Mouse (Mus musculus): ENCODE measurements around the gene Trim47. TPM values are rescaled to one million over a fixed set of nuclear protein-coding genes. Genes with fewer than 3 reads are reported as not detected.

Trim47 gene
- polyA plus RNA-seq, 1 experiment from 2014 or later = 4.7 TPM

DNA sequence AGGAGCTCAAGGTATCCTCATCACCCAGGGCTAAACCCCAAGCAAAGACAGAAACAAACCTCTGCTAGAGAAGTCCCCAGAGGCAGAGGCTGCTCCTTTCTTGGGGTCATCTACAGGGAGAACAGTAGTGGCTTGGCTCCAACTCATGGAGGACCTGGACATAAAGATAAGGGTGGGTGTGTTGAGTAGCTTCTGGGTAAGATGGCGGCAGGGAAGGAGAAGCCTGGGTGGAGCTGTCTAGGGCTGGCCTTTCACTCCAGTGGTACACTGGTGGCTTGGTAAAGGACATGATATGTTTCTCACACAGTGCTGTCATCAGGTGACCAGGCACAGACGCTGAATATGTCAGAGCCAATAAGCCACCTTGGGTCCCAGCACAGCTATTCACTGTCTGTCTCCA, 23.9 kb upstream of the Trim47 start:
- no peak overlapping the region for H3K9ac ChIP-seq (replicated peaks)
- 95% methylated on average over 2 of the region's 2 CpGs for WGBS
- no peaks in the 10 kb centered on the region for H3K27me3 ChIP-seq
- no peak overlapping the region for H3K27ac ChIP-seq (replicated peaks)
- no peaks in the 10 kb centered on the region for H3K4me1 ChIP-seq
- no peak for ATAC-seq (ENCODE audit: low FRiP score, low read depth)
- no peak overlapping the region for H3K4me3 ChIP-seq
- H3K9me3 ChIP-seq = no peaks in the 10 kb centered on the region
- H3K4me2 ChIP-seq (replicated peaks) = no peak overlapping the region
- peaks cover 100% of the 10 kb centered on the region for H3K36me3 ChIP-seq

DNA sequence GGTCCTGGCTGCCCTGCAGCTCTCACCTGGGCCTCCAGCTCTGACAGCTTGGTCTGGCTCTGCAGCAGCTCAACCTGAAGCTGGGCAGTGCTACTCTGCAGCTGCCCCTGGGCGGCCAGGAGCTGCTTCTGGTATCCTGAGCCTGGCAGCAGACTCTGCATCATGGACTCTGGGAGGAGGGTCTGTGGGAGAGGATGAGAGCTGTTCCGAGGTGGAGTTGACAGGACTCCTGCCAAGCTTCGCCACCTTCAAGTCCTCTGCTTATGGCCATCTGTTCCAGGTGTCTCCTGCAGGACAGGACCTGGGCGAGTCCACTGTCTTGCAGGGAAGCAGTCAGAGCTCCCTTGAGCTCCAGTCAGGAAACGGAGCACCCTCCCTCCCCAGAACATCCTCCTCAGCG, 22.3 kb upstream of the Trim47 start:
- no peak overlapping the region for H3K4me3 ChIP-seq
- no peaks in the 10 kb centered on the region for H3K4me1 ChIP-seq
- H3K9me3 ChIP-seq = no peaks in the 10 kb centered on the region
- peaks cover 100% of the 10 kb centered on the region for H3K36me3 ChIP-seq
- H3K27ac ChIP-seq (replicated peaks) = no peak overlapping the region
- no peak overlapping the region for H3K9ac ChIP-seq (replicated peaks)
- no peaks in the 10 kb centered on the region for H3K27me3 ChIP-seq
- WGBS = 76% methylated on average over 6 of the region's 6 CpGs
- no peak overlapping the region for H3K4me2 ChIP-seq (replicated peaks)
- ATAC-seq (ENCODE audit: low FRiP score, low read depth) = no peak

DNA sequence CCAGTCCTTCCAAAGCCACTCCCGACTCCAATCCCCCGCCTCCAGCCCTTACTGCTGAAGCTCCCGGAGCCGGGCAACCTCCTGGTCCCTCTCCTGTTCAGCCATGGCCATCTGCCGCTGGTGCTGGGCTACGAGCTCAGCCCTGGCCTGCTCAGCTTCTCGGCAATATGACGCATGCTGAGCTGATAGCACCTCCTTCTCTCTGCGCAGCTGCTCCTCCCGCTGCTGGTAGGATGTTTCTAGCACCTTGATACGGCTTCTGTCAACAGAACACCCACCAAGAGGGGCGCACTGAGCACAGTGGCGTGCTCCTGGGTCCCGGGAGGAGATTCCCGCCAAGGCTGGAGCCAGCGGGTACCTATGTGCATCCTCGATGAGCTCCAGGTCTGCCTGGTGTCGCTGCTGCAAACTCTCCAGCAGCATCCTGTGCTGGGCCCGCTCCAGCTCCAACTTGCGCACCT, 21.8 kb upstream of the Trim47 start:
- no peak overlapping the region for H3K27ac ChIP-seq (replicated peaks)
- H3K4me2 ChIP-seq (replicated peaks) = no peak overlapping the region
- H3K9ac ChIP-seq (replicated peaks) = no peak overlapping the region
- no peaks in the 10 kb centered on the region for H3K9me3 ChIP-seq
- WGBS = 68% methylated on average over 20 of the region's 20 CpGs
- peaks cover 99% of the 10 kb centered on the region for H3K36me3 ChIP-seq
- no peak overlapping the region for H3K4me3 ChIP-seq
- no peaks in the 10 kb centered on the region for H3K4me1 ChIP-seq
- H3K27me3 ChIP-seq = no peaks in the 10 kb centered on the region
- no peak for ATAC-seq (ENCODE audit: low FRiP score, low read depth)

DNA sequence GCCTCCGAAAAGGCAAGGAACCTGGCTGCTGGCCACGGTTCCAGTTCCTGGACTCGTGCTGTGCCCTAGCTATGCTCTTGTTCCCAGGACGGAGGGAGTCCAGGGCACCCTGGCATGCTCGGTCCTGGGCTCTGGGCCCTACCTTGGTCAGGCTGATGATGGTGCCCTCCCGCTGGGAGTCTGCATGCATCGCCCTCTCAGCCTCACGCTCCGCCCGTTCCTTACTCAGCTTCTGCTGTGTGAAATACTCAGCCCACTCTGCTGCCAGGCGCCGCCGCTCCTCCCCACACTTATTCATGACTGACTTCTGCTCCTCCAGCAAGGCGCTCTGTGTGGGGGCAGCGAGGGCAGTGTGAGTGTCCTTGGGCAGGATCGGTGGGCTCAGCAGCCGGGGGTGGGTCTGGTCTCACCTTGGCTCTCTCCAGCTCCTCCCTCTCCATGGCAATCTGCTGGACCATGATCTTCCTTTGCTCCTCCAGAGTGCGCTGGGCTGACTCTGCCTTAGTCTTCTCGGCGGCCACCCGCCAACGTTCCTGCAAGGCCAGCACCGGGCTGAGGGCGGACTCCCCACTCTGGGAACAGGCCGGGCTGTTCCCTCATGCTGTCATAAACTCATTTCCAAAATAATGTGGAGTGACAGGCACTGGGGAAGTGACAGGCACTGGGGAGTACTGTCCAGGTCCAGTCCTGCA, 19.4 kb upstream of the Trim47 start:
- Histone ChIP-seq H3K4me3 (no peak overlapping the region), H3K27me3 (no peaks in the 10 kb centered on the region), H3K9me3 (no peaks in the 10 kb centered on the region), H3K4me1 (no peaks in the 10 kb centered on the region), H3K36me3 (peaks cover 99% of the 10 kb centered on the region), H3K9ac (replicated peaks) (no peak overlapping the region), H3K27ac (replicated peaks) (no peak overlapping the region), H3K4me2 (replicated peaks) (no peak overlapping the region)
- no peak for ATAC-seq (ENCODE audit: low FRiP score, low read depth)
- 77% methylated on average over 25 of the region's 25 CpGs for WGBS

DNA sequence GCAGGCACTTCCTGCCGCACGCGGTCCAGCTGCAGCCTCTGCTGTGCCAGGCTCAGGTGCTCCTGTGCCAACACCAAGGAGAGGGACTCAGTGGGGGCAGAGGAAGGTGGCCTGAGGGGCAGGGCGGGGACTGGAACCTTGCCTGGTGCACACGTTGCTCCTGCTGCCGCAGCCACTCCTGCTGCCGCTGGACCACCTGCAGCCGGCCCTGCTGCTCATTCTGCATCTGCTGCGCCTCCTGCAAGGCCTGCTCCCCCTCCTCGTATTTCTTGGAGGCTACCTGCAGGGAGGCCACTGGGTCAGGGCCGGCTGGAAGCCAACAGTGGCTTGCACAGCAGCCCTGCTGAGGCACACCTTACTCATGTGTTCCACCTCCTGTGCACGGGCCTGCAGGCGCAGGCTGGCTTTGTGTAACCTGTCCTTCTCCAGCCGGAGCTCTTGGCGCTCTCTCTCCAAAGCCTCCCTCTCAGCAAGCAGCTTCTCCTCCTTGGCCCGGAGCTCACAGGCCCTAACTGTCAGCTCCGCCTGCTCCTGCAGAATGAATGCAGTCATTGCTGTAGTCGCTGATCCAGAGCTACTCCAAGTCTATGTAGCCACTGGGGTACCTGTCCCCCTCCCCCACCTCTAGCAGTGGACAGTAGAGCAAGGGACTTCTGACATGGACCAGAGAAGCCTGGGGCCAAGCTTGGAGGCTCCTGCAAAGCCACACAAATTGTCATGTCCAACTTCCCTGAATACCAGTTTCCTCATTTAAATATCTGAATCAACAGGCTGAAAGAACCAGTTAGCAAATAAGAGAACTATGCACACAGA, 18.7 kb upstream of the Trim47 start:
- no peaks in the 10 kb centered on the region for H3K27me3 ChIP-seq
- no peak for ATAC-seq (ENCODE audit: low FRiP score, low read depth)
- H3K9me3 ChIP-seq = no peaks in the 10 kb centered on the region
- H3K4me1 ChIP-seq = no peaks in the 10 kb centered on the region
- H3K27ac ChIP-seq (replicated peaks) = no peak overlapping the region
- H3K9ac ChIP-seq (replicated peaks) = no peak overlapping the region
- WGBS = 57% methylated on average over 18 of the region's 18 CpGs
- no peak overlapping the region for H3K4me3 ChIP-seq
- peaks cover 92% of the 10 kb centered on the region for H3K36me3 ChIP-seq
- H3K4me2 ChIP-seq (replicated peaks) = no peak overlapping the region

DNA sequence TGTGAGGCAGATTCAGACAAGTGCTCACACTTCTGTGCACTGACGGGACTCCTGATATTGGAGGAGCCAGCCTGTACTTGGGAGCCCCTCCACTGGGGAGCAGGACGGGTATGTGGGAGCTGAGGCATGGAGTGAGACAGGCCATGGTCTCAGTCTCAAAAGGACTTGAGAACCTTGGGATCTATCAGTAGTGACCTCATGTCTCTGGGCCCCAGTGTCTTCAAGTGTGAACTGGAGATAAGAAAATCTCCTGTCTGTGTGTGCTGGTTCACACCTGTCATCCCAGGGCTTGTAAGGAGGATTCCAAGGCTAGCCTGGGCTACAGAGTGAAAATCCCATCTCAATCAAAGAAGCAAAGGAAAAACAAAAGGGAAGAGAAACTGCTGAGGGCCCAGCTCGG, 16.5 kb upstream of the Trim47 start:
- no peak for ATAC-seq (ENCODE audit: low FRiP score, low read depth)
- Histone ChIP-seq H3K36me3 (peaks cover 69% of the 10 kb centered on the region), H3K27me3 (no peaks in the 10 kb centered on the region)

DNA sequence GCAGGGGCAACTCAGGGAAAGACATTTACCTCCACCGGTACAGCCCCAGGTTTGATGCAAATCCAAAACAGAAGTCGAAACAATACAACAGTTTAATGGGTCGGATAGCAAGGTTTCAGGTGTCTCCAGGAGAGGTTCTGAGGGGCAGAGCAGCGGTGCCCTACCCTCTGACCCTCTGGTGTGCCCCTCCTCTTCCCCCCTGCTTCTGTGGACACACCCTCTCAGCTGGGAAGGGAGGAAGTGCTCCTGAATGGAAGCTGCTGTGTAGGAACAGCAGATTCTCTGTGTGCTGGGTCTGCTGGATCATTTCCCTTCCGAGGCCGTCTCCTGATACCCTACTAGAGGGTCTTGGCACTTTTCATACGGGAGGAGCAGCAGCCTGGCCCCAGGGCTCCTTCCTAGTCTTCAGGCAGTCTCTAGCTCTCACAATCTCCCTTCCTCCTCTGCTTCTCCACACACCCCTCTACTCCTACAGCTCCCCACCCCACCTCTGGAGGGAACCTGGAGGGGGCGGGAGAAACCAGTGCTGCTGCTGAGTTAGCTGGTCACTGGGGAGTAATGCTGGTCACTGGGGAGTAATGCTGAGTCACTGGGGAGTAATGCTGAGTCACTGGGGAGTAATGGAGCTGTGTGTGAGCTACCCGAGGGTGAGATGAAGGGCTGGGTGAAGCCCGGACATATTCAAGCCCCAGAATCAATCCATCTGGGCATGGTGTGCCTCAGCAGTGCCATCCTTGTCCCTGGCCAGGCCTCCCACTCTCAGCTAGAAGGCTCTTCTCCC, 15.4 kb upstream of the Trim47 start:
- ATAC-seq (ENCODE audit: low FRiP score, low read depth) = no peak
- no peak overlapping the region for H3K9ac ChIP-seq (replicated peaks)
- WGBS = 78% methylated on average over 10 of the region's 10 CpGs
- H3K27me3 ChIP-seq = no peaks in the 10 kb centered on the region
- H3K4me2 ChIP-seq (replicated peaks) = no peak overlapping the region
- no peak overlapping the region for H3K27ac ChIP-seq (replicated peaks)
- H3K36me3 ChIP-seq = peaks cover 59% of the 10 kb centered on the region
- H3K4me1 ChIP-seq = peaks cover 6% of the 10 kb centered on the region
- H3K4me3 ChIP-seq = no peak overlapping the region
- H3K9me3 ChIP-seq = no peaks in the 10 kb centered on the region

More for the DNA sequence above, 16.5 kb upstream of the Trim47 start:
- Histone ChIP-seq H3K4me1 (no peaks in the 10 kb centered on the region), H3K4me3 (no peak overlapping the region), H3K27ac (replicated peaks) (no peak overlapping the region), H3K9ac (replicated peaks) (no peak overlapping the region), H3K9me3 (no peaks in the 10 kb centered on the region), H3K4me2 (replicated peaks) (no peak overlapping the region)
- 86% methylated on average over 3 of the region's 3 CpGs for WGBS

DNA sequence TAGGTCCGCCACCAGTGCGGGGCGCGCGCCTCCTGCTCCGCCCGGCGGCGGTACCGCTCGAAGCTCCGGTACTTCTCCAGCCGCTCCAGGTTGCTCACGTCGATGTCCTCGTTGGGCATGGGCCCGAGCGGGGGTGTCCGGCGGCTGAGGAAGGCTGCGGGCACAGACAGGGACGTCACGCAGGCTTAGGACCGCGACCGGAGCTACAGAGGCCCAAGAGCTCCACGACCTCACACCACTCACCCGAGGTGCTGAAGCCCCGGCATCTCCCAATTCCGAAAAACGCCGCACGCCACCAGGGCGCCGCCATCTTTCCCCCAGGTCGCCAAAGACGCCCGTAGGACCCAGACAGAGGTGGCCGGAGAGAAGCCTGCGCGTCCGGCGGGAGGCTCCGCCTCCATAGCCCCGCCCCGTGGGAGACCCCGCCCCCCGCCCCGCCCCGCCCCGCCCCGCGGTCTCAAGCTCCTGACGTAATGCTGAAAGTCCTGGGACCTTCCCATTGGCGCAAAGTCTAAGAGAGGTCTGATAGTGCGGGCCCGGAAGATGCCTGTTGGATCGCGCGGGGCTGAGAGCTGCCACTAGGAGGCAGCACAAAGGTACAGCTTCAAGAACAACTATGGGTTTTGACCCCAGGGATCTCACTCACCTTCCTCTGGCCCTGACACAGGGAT, 11.6 kb upstream of the Trim47 start, which contains the start of gene Mrpl38:
Mrpl38 (minus strand) TSS at position 401 of the 671 bp plus-strand sequence.
- H3K9me3 ChIP-seq = no peaks in the 10 kb centered on the region
- H3K27ac ChIP-seq (replicated peaks) = peak within 1 kb of the TSS; percentile 77
- peak within 1 kb of the TSS; percentile 64 for H3K4me2 ChIP-seq (replicated peaks)
- peak within 1 kb of the TSS; percentile 83 for H3K9ac ChIP-seq (replicated peaks)
- peak within 1 kb of the TSS; percentile 80 for H3K4me3 ChIP-seq
- under 1% methylated on average over 58 of the region's 60 CpGs for WGBS
- H3K27me3 ChIP-seq = no peaks in the 10 kb centered on the region
- H3K4me1 ChIP-seq = peaks cover 6% of the 10 kb centered on the region
- H3K36me3 ChIP-seq = peaks cover 48% of the 10 kb centered on the region
- peak; percentile 94 for ATAC-seq (ENCODE audit: low FRiP score, low read depth)

DNA sequence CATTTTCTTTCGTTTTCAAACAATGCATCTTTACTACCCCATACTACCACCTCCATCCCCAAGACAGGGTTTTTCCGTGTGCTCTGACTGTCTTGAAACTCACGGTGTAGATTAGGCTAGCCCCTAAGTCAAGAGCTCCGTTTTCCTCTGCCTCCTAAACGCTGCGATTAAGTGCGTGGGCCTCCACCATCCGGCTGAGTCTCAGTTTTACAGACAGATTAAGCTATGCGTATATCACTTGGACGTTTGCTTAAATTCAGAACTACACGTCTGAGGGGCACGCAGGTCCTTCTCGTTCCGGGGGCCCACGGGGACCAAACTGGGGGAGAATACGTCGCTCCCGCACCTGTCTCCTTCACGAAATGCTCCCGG, 11.1 kb upstream of the Trim47 start:
- Histone ChIP-seq H3K4me1 (peaks cover 6% of the 10 kb centered on the region), H3K36me3 (peaks cover 48% of the 10 kb centered on the region), H3K27me3 (no peaks in the 10 kb centered on the region), H3K4me2 (replicated peaks) (peak overlapping the region; percentile 64), H3K9ac (replicated peaks) (peak overlapping the region; percentile 83), H3K27ac (replicated peaks) (peak overlapping the region; percentile 77), H3K4me3 (peak overlapping the region; percentile 80), H3K9me3 (no peaks in the 10 kb centered on the region)
- 1% methylated on average over 20 of the region's 20 CpGs for WGBS
- ATAC-seq (ENCODE audit: low FRiP score, low read depth) = no peak; the same call in 1 of the 2 replicates

DNA sequence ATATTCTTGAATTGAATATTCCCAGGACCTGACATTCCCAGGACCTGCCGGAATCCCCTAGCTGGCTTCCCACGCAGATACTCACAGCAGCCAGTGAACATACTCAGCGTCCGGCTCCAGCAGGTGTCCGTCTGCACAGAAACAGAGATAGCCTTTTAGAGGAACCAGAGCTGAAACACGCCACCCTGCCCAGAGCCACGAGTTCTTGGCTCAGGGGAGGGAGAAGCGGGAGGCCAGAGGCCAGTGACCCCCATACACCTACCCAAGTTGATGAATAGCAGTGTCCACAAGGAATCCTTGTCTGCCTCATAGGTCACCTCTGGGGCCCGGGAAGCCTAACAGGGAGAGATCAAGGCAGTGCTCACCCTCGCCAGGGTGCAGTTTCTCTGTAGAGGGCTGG, 7.2 kb upstream of the Trim47 start:
- no peak overlapping the region for H3K4me3 ChIP-seq
- H3K36me3 ChIP-seq = peaks cover 45% of the 10 kb centered on the region
- no peaks in the 10 kb centered on the region for H3K9me3 ChIP-seq
- 90% methylated on average over 10 of the region's 10 CpGs for WGBS
- H3K4me1 ChIP-seq = peaks cover 24% of the 10 kb centered on the region
- no peak overlapping the region for H3K9ac ChIP-seq (replicated peaks)
- H3K4me2 ChIP-seq (replicated peaks) = no peak overlapping the region
- ATAC-seq (ENCODE audit: low FRiP score, low read depth) = no peak
- H3K27ac ChIP-seq (replicated peaks) = no peak overlapping the region
- H3K27me3 ChIP-seq = peaks cover 20% of the 10 kb centered on the region; the same call in 1 of the 2 replicates

DNA sequence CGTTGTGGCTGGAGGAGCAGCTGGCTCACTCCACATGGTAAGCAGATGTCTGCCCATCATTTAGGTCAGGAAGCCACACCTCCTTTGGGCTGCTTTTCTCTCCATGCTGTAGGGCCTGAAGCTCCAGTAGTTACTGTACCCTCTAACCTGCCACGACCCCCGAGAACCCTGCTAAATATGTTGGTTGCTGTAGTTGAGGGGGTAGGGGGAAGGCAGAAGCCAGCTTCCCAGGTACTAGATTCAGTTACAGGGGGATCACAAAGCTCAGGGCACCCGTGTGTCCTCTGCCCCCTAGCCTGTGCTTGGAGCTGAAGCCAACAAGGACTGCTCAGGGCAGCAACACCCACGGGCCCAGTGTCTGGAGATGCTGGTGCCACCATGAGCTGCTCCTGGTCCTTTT, 6.5 kb upstream of the Trim47 start:
- Histone ChIP-seq H3K36me3 (peaks cover 45% of the 10 kb centered on the region), H3K4me1 (peaks cover 24% of the 10 kb centered on the region), H3K4me3 (no peak overlapping the region), H3K27ac (replicated peaks) (no peak overlapping the region), H3K27me3 (peaks cover 20% of the 10 kb centered on the region; the same call in 1 of the 2 replicates), H3K9me3 (no peaks in the 10 kb centered on the region), H3K4me2 (replicated peaks) (no peak overlapping the region), H3K9ac (replicated peaks) (no peak overlapping the region)
- 86% methylated on average over 5 of the region's 5 CpGs for WGBS
- ATAC-seq (ENCODE audit: low FRiP score, low read depth) = no peak
